ENCODE assay signal across 24 mouse cellular contexts in the genomic region with DNA sequence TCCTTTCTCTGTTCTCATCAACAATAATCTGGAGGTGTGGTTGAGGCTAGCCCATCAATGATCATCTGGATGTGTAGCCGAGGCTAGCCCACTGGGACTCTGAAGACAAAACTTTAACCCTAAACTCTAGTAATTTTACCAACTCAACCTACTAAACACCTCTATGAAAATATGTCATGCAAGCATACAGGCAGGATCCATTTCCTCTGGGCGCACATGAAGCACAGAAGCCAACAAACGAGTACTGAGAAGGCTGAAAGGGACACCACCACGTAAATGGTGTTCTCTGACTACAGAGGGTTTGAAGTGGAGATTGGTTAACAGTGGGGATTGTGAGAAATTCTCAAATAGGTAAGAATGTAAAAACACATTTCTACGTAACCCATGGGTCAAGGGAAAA. TPM values are rescaled to one million over a fixed set of nuclear protein-coding genes. Genes with fewer than 3 reads are reported as not detected.
DNase-seq lines count a peak whose midpoint lies in the region; ATAC-seq and TF ChIP-seq lines count a peak whose summit lies in the region.
"Had no signal": no experiment of that assay in that cellular context is flagged by ENCODE, and none has a peak within 500 bp of the region (broad histone marks: within the 10 kb centered on the region; RNA-seq: fewer than 3 reads in every experiment).

No protein-coding gene starts in this region.

- peak; percentile 30 for DNase-seq in thymus, adult 2 months
- DNase-seq in thymus, adult 18-20 months = no peak
- no peak for DNase-seq in CH12.LX (ENCODE audit: extremely low read depth)
- no peak for DNase-seq in neural tube, embryonic 10.5 days (ENCODE audit: extremely low spot score, low spot score)
- DNase-seq in frontal cortex, adult 2 months (ENCODE audit: extremely low spot score in 1 of 2, low spot score in 1 of 2) = no peak
- DNase-seq: adrenal gland, adult 8-10 months; cerebellum, adult 11-12 months; forebrain, postnatal 0 days; gastrocnemius, postnatal 36 days; heart, adult 2 months; heart, postnatal 36 days; kidney, adult 8-10 months; kidney, postnatal 14 days; lung, postnatal 10 days; right cerebral cortex, postnatal 4 days had no signal

- dilution Hi-C loops in CH12.LX (cut with MboI; ENCODE audit: extremely low pct_ligation_motif_present, extremely low pct_unique_long_range_greater_than_20kb, low sequenced_read_pairs) = no loop called here

- H3K9me3 ChIP-seq in CH12.LX (replicated peaks; ENCODE audit: low read length) = no peaks in the 10 kb centered on the region
- H3K9me3 ChIP-seq in liver, embryonic 16.5 days (replicated peaks; ENCODE audit: control insufficient read depth, low read length) = no peaks in the 10 kb centered on the region
- H3K9me3 ChIP-seq: embryonic facial prominence, embryonic 10.5 days; hindbrain, embryonic 13.5 days; limb, embryonic 10.5 days; midbrain, embryonic 13.5 days; neural tube, embryonic 13.5 days; stomach, embryonic 15.5 days had no signal

- no peak for TF ChIP-seq POLR2A in thymus, adult 2 months (IDR thresholded peaks at IDR 0.05; ENCODE audit: control insufficient read depth, extremely low read depth, insufficient read depth, low read length, poor library complexity)
- no peak for TF ChIP-seq POLR2A in CH12.LX (IDR thresholded peaks at IDR 0.05; ENCODE audit: low read depth, low read length)

- no peak overlapping the region for H3K4me2 ChIP-seq in CH12.LX (ENCODE audit: insufficient read depth, low read depth, poor library complexity, severe bottlenecking)
- no peak overlapping the region for H3K4me2 ChIP-seq in liver, embryonic 16.5 days (ENCODE audit: low read depth, low read length)
- H3K4me2 ChIP-seq: hindbrain, embryonic 13.5 days; midbrain, embryonic 13.5 days; neural tube, embryonic 13.5 days had no signal

- 53% methylated on average over 5 of the region's 5 CpGs for WGBS in thymus, adult 2 months
- 79% methylated on average over 5 of the region's 5 CpGs for WGBS in liver, embryonic 16.5 days (ENCODE audit: insufficient replicate concordance)

- H3K4me3 ChIP-seq in thymus, adult 2 months (ENCODE audit: control insufficient read depth, insufficient read depth, low read length) = no peak overlapping the region
- H3K4me3 ChIP-seq in CH12.LX (replicated peaks in 1 of 3; ENCODE audit: low read depth in 2 of 3, low read length in 2 of 3, poor library complexity in 1 of 3) = no peak overlapping the region
- no peak overlapping the region for H3K4me3 ChIP-seq in liver, embryonic 16.5 days (ENCODE audit: low read depth, low read length)
- H3K4me3 ChIP-seq: embryonic facial prominence, embryonic 10.5 days; hindbrain, embryonic 13.5 days; limb, embryonic 10.5 days; midbrain, embryonic 13.5 days; neural tube, embryonic 13.5 days; stomach, embryonic 15.5 days had no signal

- H3K27me3 ChIP-seq in thymus, adult 2 months (ENCODE audit: control insufficient read depth, insufficient read depth, low read length) = no peaks in the 10 kb centered on the region
- H3K27me3 ChIP-seq in CH12.LX (replicated peaks) = no peaks in the 10 kb centered on the region
- no peaks in the 10 kb centered on the region for H3K27me3 ChIP-seq in liver, embryonic 16.5 days (ENCODE audit: control insufficient read depth, insufficient read depth, low read depth, low read length)
- H3K27me3 ChIP-seq: hindbrain, embryonic 13.5 days; midbrain, embryonic 13.5 days; neural tube, embryonic 13.5 days; Patski; stomach, embryonic 15.5 days had no signal

- peaks cover 64% of the 10 kb centered on the region for H3K4me1 ChIP-seq in thymus, adult 2 months (replicated peaks; ENCODE audit: control insufficient read depth, insufficient read depth, low read length)
- peaks cover 18 to 85% of the 10 kb centered on the region in 2 experiments for H3K4me1 ChIP-seq in CH12.LX (ENCODE audit: control insufficient read depth in 1 of 2, insufficient read depth in 2 of 2)
- peaks cover 36% of the 10 kb centered on the region for H3K4me1 ChIP-seq in liver, embryonic 16.5 days (ENCODE audit: control insufficient read depth, low read depth, low read length)
- H3K4me1 ChIP-seq: hindbrain, embryonic 13.5 days; limb, embryonic 10.5 days; midbrain, embryonic 13.5 days; neural tube, embryonic 13.5 days had no signal

- H3K27ac ChIP-seq in thymus, adult 2 months (ENCODE audit: control insufficient read depth, insufficient read depth, low read length) = peak overlapping the region; percentile 83; the same call in 1 of the 2 replicates
- peak overlapping the region; percentile 63 for H3K27ac ChIP-seq in CH12.LX (ENCODE audit: insufficient read depth, low read depth)
- H3K27ac ChIP-seq in liver, embryonic 16.5 days (ENCODE audit: low read length) = peak overlapping the region; percentile 72; the same call in 1 of the 2 replicates
- H3K27ac ChIP-seq: embryonic facial prominence, embryonic 10.5 days; hindbrain, embryonic 13.5 days; limb, embryonic 10.5 days; midbrain, embryonic 13.5 days; neural tube, embryonic 13.5 days had no signal

- TF ChIP-seq CTCF in thymus, adult 2 months (IDR thresholded peaks at IDR 0.05; ENCODE audit: borderline replicate concordance, control insufficient read depth, extremely low read depth, insufficient read depth, low read length, poor library complexity) = no peak
- TF ChIP-seq CTCF in CH12.LX (conservative IDR thresholded peaks at IDR 0.05 in 1 of 2, IDR thresholded peaks at IDR 0.05 in 1 of 2; ENCODE audit: low read depth in 2 of 2, low read length in 2 of 2) = no peak

- TF ChIP-seq EP300 in CH12.LX (IDR thresholded peaks at IDR 0.05; ENCODE audit: low read length) = no peak

- no peak for TF ChIP-seq RAD21 in CH12.LX (IDR thresholded peaks at IDR 0.05; ENCODE audit: low read depth, low read length)

- H3K36me3 ChIP-seq in thymus, adult 2 months (ENCODE audit: control insufficient read depth, insufficient read depth, low read length) = no peaks in the 10 kb centered on the region
- peaks cover 7 to 15% of the 10 kb centered on the region in 2 experiments for H3K36me3 ChIP-seq in CH12.LX (replicated peaks in 1 of 2; ENCODE audit: control insufficient read depth in 1 of 2, insufficient read depth in 1 of 2, low read length in 1 of 2)
- H3K36me3 ChIP-seq in liver, embryonic 16.5 days (ENCODE audit: control insufficient read depth, insufficient read depth) = no peaks in the 10 kb centered on the region
- H3K36me3 ChIP-seq: embryonic facial prominence, embryonic 10.5 days; hindbrain, embryonic 13.5 days; limb, embryonic 10.5 days; midbrain, embryonic 13.5 days; stomach, embryonic 15.5 days had no signal

- peaks cover 27% of the 10 kb centered on the region for H3K79me2 ChIP-seq in CH12.LX (replicated peaks; ENCODE audit: control insufficient read depth, extremely low read depth, insufficient read depth, poor library complexity, severe bottlenecking)

- ATAC-seq in activated CD4-positive, CD25-positive, alpha-beta regulatory T cell, adult 4 months = peak; percentile 17
- no peak for ATAC-seq in liver, embryonic 16.5 days (ENCODE audit: low read depth)
- ATAC-seq: forebrain, postnatal 0 days; midbrain, embryonic 13.5 days; Patski had no signal

- in situ Hi-C loops in CH12.LX (cut with MboI; ENCODE audit: low pct_ligation_motif_present, low pct_unique_long_range_greater_than_20kb, low sequenced_read_pairs) = no loop called here

- H3K9ac ChIP-seq in CH12.LX (ENCODE audit: insufficient read depth, low read depth) = no peak overlapping the region
- H3K9ac ChIP-seq in liver, embryonic 16.5 days (ENCODE audit: low read depth, low read length) = no peak overlapping the region
- H3K9ac ChIP-seq: hindbrain, embryonic 13.5 days; midbrain, embryonic 13.5 days; neural tube, embryonic 13.5 days; stomach, embryonic 15.5 days had no signal

TF ChIP-seq in CH12.LX, 34 proteins besides CTCF, POLR2A, EP300 and RAD21 (continues in another document):
- TF ChIP-seq MAX (IDR thresholded peaks at IDR 0.05; ENCODE audit: low read length) (no peak), SIN3A (IDR thresholded peaks at IDR 0.05; ENCODE audit: low read length) (no peak), MEF2A (IDR thresholded peaks at IDR 0.05; ENCODE audit: borderline replicate concordance, low read depth, low read length) (no peak), ZNF384 (IDR thresholded peaks at IDR 0.05; ENCODE audit: low read depth, low read length) (no peak), HCFC1 (IDR thresholded peaks at IDR 0.05; ENCODE audit: low read depth, low read length) (no peak), TBP (conservative IDR thresholded peaks at IDR 0.05; ENCODE audit: low read depth, low read length) (no peak), USF2 (conservative IDR thresholded peaks at IDR 0.05; ENCODE audit: low read depth, low read length) (no peak), ZC3H11A (IDR thresholded peaks at IDR 0.05; ENCODE audit: low read depth, low read length) (no peak), ZKSCAN1 (IDR thresholded peaks at IDR 0.05; ENCODE audit: borderline replicate concordance, low read depth, low read length) (no peak), ETS1 (conservative IDR thresholded peaks at IDR 0.05; ENCODE audit: low read depth, low read length) (no peak), CHD2 (IDR thresholded peaks at IDR 0.05; ENCODE audit: low read length) (no peak), E2F4 (IDR thresholded peaks at IDR 0.05; ENCODE audit: insufficient replicate concordance, low read depth, low read length) (no peak), POLR2AphosphoS2 (IDR thresholded peaks at IDR 0.05; ENCODE audit: low read depth, low read length) (no peak), GABPA (IDR thresholded peaks at IDR 0.05; ENCODE audit: insufficient replicate concordance, low read depth, low read length) (no peak), NRF1 (IDR thresholded peaks at IDR 0.05; ENCODE audit: low read depth, low read length) (no peak), ELF1 (IDR thresholded peaks at IDR 0.05; ENCODE audit: low read depth, low read length) (no peak)

RNA-seq across cellular contexts. Expression of a gene that starts 47.3 kb away (rescaled TPM):
- 40.7 and 49.1 TPM in 2 replicates for polyA plus RNA-seq in thymus, adult 2 months (2012; rRNA removed)
- total RNA-seq in CH12.LX (2012; rRNA removed) = 56.6 and 58.5 TPM in 2 replicates
- 75.5 and 76.3 TPM in 2 replicates for total RNA-seq in CH12.LX (2014; rRNA removed)
- polyA plus RNA-seq in CH12.LX (2012; ENCODE audit: insufficient read length, low read depth) = 39.9 and 41.8 TPM in 2 replicates
- polyA plus RNA-seq in activated CD4-positive, CD25-positive, alpha-beta regulatory T cell, adult 4 months (2017; shearing (Covaris generic)) = 10 to 100 TPM; 50.7 to 63.2 TPM
- 63.1 and 64.0 TPM in 2 replicates for polyA plus RNA-seq in liver, embryonic 16.5 days (2015; fragmentation: Nextera tagmentation; extraction: Ambion mirVana)
- 74.5 and 79.0 TPM in 2 replicates for polyA plus RNA-seq in frontal cortex, adult 2 months (2012; rRNA removed)

RNA-seq across cellular contexts. Expression of a gene that starts 47.3 kb away (rescaled TPM):
- 56.3 and 61.3 TPM in 2 replicates for polyA plus RNA-seq in thymus, adult 2 months (2012; rRNA removed)
- total RNA-seq in CH12.LX (2012; rRNA removed) (43.8 and 49.7 TPM in 2 replicates), CH12.LX (2014; rRNA removed) (61.4 and 62.8 TPM in 2 replicates)
- polyA plus RNA-seq in CH12.LX (2012; ENCODE audit: insufficient read length, low read depth) = 69.8 and 79.8 TPM in 2 replicates
- polyA plus RNA-seq in activated CD4-positive, CD25-positive, alpha-beta regulatory T cell, adult 4 months (2017; shearing (Covaris generic)) = 10 to 100 TPM; 64.8 to 68.5 TPM
- polyA plus RNA-seq in liver, embryonic 16.5 days (2015; fragmentation: Nextera tagmentation; extraction: Ambion mirVana) = 24.3 and 25.0 TPM in 2 replicates
- polyA plus RNA-seq in frontal cortex, adult 2 months (2012; rRNA removed) = 74.3 and 78.6 TPM in 2 replicates
